Mouse (Mus musculus): ENCODE measurements around the gene Them7.

Gene Them7

DNA sequence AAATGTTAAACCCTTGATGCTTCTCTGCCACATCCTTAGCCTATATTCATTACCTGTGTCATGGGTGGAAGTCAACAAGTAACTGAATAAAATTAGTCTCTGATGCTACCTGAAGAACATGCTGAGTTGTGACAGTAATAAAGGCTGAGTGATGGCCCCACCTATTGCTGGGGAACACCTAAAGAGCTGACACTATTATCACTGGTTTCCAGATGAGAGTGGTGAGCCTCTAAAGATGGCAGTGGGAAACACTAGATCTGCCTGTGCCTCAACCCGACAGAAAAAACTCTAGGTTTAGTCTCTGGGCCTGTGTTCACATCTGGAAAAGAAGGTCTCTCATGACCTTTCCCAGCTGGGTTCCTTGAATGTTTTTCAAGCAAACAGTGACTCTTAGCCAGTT, 155.6 kb downstream of the Them7 start:
- no peak for DNase-seq (ENCODE audit: low read depth)

DNA sequence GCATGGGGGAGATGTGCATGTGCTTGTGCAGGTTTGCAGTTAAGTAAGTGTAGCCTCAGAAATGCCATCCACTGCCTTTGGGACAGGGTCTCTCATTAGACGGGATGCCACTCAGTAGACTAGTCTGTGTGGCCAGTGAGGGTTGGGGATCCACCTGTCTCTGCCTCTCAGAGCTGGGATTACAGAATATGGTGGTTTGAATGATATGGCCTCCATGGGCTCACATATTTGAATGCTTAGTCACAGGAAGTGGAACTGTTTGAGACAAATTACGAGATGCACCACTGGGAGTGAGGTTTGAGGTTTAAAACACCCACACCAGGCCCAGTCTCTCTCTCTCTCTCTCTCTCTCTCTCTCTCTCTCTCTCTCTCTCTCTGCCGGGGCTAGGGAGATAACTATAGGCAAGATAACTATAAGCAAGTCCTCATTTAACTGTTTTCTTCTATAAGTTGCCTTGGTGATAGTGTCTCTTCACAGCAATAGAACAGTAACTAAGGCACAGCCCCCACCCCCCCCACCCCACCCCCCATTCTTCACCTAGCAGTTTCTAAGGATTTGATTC, 156.7 kb downstream of the Them7 start:
- DNase-seq (ENCODE audit: low read depth) = no peak

DNA sequence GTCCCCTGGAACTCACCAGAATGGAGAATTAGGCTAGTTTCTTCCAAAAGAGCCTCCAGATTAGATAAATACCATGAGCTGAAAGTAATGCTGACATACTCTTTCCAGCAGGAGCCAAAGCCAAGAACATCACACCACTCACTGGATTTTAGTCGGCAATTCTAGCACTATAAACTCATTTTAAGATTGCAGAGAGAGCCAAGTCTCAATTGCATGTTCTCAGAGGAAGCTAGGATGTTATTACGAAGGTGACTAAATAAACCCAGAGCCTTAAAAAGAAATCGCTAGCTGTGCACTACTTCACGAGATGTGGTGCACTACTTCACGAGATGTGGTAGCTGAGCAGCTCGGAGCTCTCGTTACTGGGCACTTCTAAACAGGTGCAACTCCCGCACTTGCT, 158.9 kb downstream of the Them7 start:
- no peak for DNase-seq (ENCODE audit: low read depth)

DNA sequence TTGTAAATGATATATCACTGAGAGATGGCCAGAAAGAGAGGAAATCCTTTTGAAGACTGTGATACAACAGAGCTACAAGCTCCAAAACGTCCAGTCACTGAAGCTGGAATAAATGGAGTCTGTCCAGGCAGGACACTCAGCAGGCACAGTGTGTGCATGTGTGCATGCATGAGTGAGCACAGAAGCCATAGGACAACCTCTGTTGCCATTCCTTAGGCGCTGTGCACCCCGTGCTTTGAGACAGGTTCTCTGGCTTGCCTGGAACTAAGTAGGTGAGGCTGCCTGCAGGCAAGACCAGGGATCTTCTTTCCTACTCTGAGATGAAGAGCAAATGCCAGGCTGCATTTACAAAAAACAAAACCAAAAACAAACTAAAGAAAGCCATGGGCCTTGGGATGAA, 160.9 kb downstream of the Them7 start:
- no peak for DNase-seq (ENCODE audit: low read depth)

DNA sequence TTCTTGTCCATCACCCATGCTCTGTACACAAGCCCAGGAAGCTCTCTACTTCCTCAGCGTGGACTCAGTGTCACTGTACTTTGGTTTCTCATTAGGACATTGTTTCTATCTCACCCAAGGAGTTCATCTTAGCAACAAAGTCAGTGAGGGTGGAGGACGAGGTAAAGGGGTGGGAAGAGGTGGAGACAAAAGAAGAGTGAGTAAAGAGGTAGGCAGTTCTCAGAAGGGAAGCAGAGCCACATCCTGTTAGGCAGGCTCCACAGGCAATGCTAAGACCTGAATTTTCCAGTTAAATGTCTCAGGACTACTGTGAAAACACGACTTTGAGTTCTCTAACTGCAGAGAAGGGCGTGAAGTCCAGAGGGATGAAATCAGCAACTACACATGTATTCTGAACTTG, 162.3 kb downstream of the Them7 start:
- no peak for DNase-seq (ENCODE audit: low read depth)

DNA sequence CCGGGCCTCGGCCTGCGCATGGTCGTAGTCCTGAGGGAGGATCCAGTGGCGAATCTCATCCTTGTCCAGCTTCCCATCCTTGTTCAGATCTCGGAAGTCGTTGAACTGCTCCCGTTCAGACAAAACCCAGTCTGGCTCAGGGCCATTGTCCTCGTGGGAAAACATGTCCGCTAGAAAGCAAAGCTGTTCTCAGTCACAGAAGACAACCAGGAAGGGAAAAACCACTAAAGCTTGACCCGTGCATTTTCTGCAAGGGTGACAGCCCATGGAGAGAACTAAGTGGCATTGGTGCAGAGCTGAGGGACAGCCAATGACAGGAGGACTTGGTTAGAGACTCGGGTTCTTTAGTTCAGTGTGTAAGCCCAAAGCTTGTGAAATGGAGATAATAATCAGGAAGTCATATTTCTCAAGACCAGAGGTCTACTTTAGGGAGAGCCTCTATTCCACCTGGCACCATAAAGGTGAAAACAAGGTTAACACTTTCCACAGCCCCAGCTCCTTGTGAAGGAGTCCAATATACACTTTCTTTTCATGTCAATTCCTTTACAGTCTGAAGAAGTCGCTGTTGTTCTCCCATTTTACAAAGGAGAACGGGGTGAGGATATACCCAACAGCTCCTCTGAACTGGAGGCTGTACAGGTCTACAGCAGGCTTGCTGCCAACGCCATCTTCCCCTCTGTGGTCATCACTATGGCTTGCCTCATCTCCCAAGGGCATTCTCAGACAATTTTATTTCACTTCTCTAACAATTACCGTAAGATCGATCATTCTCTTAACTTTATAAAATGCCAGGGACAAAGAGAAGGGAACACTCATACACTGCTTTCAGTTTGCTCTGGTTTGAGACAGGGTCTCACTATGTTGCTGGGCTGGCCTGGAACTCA, 165.1 kb downstream of the Them7 start:
- DNase-seq (ENCODE audit: low read depth) = no peak

DNA sequence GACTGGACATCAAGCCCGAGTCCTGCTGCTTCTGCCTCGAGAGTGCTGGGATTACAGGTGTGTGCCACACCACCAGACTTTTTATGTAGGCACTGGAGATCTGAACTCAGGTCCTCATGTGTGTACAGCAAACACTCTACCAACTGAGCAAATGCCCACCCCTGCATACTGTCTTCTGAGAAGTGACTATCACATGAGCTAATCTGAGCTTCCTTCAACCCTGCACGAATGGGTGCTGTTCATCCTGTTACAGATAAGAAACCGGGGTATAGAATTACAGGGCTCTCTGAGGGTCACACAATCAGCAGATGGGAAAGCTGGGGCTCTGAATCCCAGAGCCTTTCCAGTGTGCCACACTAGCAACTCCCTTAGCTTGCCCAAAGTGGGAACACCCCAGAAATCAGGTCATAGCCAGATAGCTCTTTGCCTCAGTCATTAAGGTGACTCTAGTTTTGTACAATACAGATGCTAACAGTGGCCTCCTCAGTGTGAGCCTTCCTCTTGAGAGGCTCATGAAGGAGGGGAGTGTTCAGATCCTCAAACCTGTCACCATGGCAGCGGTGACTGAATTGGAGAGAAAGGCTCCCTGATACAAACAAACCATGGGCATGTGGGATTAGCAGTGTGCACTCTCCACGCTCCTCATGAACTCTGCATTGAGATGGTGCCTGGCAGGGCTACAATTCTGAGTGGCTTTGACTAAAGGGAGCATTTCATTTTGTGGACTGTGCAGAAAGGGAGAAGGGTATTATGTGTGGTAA, 166.7 kb downstream of the Them7 start:
- no peak for DNase-seq (ENCODE audit: low read depth)

DNA sequence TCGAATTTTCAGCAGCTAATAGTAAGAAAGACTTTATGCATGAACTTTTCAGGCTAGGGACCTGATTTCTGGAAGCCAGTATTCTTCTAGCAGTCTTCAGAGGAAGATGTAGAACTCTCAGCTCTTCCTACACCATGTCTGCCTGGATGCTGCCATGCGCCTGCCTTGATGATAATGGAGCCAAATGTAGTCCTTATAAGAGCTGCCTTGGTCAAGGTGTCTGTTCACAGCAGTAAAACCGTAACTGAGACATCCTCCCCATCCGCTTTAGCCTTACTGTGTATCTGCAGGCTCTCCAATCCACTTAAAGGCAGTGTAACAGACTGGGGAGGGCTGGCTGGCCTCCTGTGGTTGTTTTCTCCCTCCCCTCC, 167.3 kb downstream of the Them7 start:
- no peak for DNase-seq (ENCODE audit: low read depth)

DNA sequence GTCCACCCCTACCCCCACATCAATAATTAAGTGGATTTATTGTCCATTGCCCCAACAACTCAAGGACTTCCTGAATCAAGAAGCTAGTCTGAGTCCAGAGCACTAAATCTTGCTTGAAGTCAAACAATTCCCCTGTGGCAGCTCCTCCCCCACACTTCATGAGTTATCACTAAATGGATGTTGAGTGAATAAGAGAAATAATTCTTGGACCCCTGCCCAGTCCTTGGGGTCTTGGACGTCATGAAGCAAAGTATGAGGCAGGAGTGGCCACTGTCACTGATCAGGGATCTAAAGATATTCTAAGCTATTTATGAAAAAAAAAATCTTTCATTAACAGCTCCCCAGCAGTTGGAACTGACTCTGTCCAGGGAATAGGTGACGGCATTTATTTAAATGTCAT, 168.4 kb downstream of the Them7 start:
- no peak for DNase-seq (ENCODE audit: low read depth)

DNA sequence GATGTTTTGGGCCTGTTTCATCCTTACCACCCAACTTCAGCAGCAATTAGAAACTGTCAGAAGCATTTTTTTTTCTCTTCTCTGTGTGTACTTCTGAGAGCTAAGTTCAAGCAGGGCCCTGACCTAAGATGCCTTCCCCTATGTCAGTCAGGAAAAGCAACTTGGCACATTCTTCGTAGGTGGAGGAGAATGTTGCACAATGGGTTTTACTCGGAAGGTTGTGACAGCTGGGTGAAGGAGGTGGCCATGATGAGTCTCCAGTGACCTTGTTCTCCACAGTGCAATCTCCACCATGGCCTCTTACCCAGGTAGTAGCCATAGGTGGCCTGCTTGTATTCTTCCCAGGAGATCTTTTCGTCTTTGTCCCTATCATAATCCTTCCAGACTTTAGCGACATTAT, 170.3 kb downstream of the Them7 start:
- DNase-seq (ENCODE audit: low read depth) = no peak

DNA sequence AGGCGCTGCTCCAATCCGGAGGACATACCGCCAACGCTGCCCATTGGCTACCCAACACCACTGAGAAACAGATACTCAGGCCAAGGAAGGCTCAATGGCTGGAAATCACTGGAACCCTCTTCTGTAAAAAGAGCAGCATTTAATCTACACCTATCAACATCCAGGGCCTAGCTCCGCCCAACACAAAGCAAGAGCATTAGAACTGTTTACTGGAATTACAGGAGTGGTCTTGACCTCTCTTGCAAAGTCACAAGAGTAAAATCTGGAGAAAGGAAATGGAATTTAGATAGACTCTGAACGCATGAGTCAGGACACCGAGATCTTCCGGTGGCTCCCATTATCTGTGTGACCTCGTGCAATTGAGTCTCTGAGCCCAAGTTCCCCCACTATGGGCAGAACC, 171.9 kb downstream of the Them7 start:
- DNase-seq (ENCODE audit: low read depth) = no peak

DNA sequence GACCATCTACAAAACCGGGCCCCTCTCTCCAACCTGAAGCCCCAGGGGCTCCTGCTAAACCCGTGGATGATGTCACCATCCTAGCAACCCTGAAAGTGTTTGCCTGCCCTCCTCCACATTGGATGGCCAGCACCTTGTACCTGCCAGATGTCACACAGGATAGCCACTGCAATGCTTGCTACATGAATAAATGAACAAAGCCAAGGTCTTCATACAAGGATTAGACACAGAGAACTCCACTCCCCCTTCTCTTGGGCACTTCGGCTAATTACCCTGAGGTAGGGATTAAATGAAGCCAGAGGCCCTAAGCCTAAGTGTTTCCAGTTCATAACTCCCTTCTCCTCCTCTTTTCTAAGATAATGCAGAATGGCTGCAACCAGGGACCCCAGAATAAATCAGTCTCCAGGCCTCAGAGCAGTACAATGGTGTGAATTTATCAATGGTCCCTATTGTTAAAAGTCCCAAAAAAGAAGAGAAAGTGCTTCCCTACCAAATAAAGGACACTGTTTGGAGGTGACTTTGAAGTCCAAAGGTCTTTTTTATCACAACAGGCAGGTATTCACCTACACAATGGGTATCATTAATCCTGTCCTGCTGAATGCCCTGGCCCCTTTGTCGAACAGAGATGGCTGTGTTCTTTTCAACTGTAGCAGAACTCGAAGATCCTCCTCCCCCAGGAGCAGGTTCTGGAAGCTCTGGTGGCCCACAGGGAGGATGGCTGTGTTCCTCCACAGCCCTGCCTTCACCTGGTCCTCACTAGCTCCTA, 173.5 kb downstream of the Them7 start:
- no peak for DNase-seq (ENCODE audit: low read depth)

DNA sequence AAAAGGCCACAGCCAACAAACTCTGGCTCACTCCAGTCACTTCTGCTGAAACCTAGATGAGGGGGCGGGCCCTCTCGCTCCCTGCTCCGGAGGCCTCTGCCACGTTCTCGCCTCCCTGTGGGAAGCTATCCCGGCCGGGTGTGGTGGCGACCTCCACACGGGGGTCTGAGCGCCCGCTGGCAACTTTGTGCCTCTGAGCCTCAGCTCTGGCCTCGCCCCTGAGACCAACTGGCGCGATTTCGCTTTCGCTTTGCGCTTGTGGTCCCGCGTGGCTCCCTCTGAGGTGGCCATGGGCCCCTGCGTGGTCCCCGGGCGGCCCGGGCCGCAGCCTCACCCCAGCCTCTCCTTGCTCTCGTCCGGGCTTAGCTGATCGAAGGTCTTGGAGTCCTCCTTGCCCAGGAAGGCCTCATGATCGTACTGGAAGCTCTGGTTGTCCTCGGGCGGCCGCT, 174.5 kb downstream of the Them7 start:
- no peak for DNase-seq (ENCODE audit: low read depth)

DNA sequence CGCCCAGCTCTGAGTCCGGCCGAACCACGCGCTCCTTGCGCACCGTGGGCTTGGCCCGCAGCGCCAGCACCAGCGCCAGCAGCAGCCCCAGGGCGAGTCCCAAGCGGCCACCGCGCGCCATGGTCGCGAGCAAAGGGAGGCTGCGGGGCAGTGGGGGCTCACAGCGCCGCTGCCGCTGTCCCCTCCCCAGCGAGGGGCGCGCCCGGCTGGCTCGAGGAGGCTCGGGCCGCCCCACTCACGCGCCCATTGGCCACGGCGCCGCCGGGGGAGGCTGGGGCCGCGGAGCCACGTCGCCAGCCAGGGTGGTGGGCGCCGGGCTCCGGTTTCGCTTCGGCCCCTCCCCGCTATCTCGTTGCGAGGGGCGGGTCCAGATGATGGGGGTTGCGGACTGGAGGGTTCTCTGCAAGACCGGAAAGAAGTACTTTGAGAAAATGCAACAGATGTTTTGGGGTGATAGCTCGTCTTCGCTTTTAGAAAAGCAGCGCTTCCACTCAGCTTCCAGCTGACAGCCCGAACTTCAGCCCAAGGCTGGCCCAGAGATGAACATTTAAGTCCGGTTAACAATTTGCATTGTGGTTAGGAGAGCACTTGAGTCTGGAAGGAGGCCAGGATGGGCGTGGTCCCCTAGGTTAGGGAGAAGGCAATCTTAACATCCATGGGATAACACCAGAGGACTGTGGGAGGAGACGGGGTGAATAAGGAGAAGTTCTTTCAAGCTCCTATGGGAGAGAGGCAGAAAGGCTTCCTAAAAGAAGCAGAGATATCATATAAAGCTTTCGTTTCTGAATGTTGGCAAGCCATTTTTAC, 175.2 kb downstream of the Them7 start, which contains the start of gene Rcn1:
Rcn1 (minus strand) TSS at position 235 of the 807 bp plus-strand sequence.
- peak; percentile 66 for DNase-seq (ENCODE audit: low read depth)

DNA sequence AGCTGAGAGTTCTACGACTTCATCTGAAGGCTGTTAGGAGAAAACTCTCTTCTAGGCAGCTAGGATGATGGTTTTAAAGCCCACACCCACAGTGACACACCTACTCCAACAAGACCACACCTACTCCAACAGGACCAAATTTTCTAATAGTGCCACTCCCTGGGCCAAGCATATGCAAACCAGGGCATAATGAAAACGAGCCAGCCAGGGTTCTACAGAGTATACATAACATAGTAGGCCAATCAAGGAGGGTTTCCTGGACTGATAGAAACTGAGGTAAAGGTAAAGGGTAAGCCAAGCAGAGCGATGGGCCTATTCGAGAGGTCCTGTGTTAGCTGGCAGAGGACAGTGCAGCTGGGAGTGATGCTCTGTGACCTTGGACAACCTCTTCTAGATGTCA, 176.4 kb downstream of the Them7 start:
- no peak for DNase-seq (ENCODE audit: low read depth)

DNA sequence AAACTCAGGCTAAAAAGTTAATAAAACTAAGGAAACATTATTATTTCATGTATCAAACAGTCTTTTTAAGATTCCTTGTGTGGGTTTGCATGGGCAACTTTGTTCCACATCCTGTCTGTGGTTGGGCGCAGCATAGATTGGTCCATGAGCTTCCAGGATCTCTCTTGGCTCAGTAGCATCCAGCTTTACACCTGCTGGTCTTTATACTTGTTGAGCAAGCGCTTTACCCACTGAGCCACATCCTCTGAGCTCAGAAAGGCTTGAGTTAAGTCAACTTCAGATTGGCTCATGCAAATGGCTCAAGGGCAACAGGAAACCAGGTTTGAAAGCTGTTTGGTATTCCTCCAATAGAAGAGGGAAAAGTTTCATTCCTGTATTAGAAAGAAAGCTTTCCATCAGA, 178.1 kb downstream of the Them7 start:
- no peak for DNase-seq (ENCODE audit: low read depth)

DNA sequence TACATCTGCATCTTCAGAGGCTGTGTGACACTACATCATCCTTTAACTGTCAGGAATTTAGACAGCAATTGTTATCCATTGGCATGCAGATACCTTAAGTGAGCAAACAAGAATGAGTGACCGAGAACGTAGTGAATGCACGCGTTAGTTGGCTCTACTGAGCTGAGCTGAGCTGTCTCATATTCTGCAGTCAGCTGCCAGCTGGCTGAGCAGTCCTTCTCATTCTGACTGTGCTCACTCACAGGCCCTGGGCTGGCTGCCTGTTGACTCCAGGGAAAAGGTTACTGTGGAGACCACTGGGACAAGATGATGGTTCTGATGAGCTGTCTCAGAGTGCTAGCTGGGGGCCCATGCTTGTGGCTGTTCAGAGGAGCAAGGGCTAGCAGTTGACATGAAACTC, 184.4 kb downstream of the Them7 start:
- DNase-seq (ENCODE audit: low read depth) = no peak

DNA sequence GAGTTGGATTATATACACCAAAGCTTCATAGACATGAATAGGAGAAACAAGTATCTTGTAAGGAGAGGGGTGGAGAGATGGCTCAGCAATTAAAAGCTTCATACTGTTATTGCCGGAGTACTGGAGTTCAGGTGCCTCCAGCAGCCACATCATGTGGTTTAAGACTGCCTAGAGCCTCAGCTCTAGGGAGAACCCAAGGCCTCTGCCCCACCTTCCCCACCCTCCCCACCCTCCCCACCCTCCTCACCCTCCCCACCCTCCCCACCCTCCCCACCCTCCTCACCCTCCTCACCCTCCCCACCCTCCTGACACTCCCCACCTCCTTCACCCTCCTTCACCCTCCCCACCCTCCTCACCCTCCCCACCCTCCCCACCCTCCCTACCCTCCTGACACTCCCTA, 185.1 kb downstream of the Them7 start:
- DNase-seq (ENCODE audit: low read depth) = no peak

DNA sequence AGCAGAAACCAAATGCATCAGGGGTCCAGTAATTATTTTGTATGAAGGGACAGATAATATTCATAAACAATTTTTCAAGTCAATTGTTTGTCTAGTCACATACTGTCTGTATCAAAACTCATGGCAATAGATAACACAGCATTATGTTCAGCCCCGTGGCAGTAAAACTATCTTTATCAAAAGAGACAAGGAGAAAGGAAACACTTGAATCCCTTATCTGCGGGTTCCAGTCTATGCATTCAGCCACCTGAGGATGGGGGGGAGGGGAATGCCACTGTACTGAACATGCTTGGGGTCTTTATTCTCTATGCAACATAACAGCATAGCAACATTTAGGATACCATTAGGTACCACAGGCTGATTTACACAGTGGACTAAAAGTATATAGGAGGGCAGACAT, 190.2 kb downstream of the Them7 start:
- DNase-seq (ENCODE audit: low read depth) = peak; percentile 35

DNA sequence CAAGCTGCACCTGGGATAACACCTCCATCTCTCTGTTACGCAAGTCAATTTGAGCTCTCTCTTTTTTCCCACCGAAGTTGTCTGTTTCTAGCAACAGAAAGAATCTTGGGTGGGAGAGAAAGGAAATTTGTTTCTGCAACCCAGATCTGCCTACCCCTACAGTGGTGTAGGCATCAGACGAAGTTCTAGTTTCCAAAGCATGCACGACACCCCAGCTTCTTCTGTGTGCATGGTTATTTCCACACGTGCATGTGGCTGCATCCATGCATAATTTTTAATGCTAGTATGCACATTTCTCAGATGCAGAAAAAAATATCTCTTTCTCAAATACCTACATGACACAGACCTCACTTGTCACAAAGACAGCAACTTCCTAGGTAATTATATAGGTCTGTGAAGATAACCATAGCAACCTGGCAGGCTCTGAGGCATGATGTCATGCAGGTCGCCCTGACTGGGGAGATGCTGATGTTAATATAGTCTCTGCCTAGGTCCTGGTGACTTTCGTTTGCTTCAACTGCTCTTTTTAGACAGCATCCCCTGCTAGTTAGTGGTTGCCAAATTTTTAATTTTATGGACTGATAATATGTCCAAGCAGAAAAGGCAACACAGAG, 192.0 kb downstream of the Them7 start:
- DNase-seq (ENCODE audit: low read depth) = no peak
